Mouse (Mus musculus) embryonic fibroblast, embryonic 13.5 days (primary cell): ENCODE measurements around the gene Tmem45a2. TPM values are rescaled to one million over a fixed set of nuclear protein-coding genes. Genes with fewer than 3 reads are reported as not detected.
"Not testable (repeated sequence)": the region's sequence is repeated elsewhere in the genome, so short reads cannot be mapped to it uniquely, and the experiment has no call there.

Experiments used
- H3K27ac ChIP-seq: 2 replicates; pipeline ENCODE4 v1.5.1; 2012; ENCODE audit warnings: low read length, control low read depth, inconsistent platforms; ENCODE audit not compliant: insufficient read depth
- H3K4me1 ChIP-seq: 2 replicates; pipeline ENCODE4 v1.6.1; 2011; ENCODE audit warnings: low read length; ENCODE audit not compliant: control insufficient read depth, insufficient read depth
- H3K4me3 ChIP-seq: 2 replicates; pipeline ENCODE4 v1.5.1; 2011; ENCODE audit warnings: mild to moderate bottlenecking, control low read depth, low read length; ENCODE audit not compliant: insufficient read depth
- CTCF ChIP-seq: IDR thresholded peaks from 2 replicates; pipeline ENCODE4 v1.5.1; 2011; ENCODE audit warnings: mild to moderate bottlenecking, control low read depth, low read length, moderate library complexity, borderline replicate concordance; ENCODE audit not compliant: insufficient read depth
- POLR2A ChIP-seq: IDR thresholded peaks from 2 replicates; pipeline ENCODE4 v1.6.1; 2011; ENCODE audit warnings: low read depth, mild to moderate bottlenecking, control low read depth, low read length, moderate library complexity
- polyA plus RNA-seq: library from polyadenylated mRNA; stranded (reverse); fragments of >200 nt; gene quantifications from 2 replicates; pipeline ENCODE4 v1.2.4, GENCODE M21; 2011; ENCODE audit warnings: low read depth; ENCODE audit not compliant: missing spikeins, insufficient read length

Gene Tmem45a2
- polyA plus RNA-seq, 1 experiment = not detected

- H3K27ac ChIP-seq = no peak overlapping the region
- H3K4me1 ChIP-seq = no peaks in the 10 kb centered on the region
- H3K4me3 ChIP-seq = no peak overlapping the region
- TF ChIP-seq POLR2A (no peak), CTCF (no peak)
Observed at GRCm38 (mm10) chr16:57079577-57079976, 8.4 kb upstream of the Tmem45a2 start.

- Histone ChIP-seq H3K4me1 (no peaks in the 10 kb centered on the region), H3K27ac (no peak overlapping the region), H3K4me3 (no peak overlapping the region)
- TF ChIP-seq CTCF = no peak
- no peak for TF ChIP-seq POLR2A
Observed at GRCm38 (mm10) chr16:57075986-57076385, 4.8 kb upstream of the Tmem45a2 start.

- Histone ChIP-seq H3K27ac (no peak overlapping the region), H3K4me1 (no peaks in the 10 kb centered on the region), H3K4me3 (no peak overlapping the region)
- TF ChIP-seq POLR2A = no peak
- TF ChIP-seq CTCF = no peak
Observed at GRCm38 (mm10) chr16:57062045-57062444, 9.1 kb downstream of the Tmem45a2 start.

GRCm38 (mm10) chr16:57056995-57057394 is 14.2 kb downstream of the Tmem45a2 start:
- Histone ChIP-seq H3K27ac (no peak overlapping the region), H3K4me3 (no peak overlapping the region), H3K4me1 (no peaks in the 10 kb centered on the region)
- no peak for TF ChIP-seq POLR2A
- TF ChIP-seq CTCF = no peak

- Histone ChIP-seq H3K4me3 (no peak overlapping the region), H3K4me1 (no peaks in the 10 kb centered on the region), H3K27ac (no peak overlapping the region)
- TF ChIP-seq CTCF = no peak
- TF ChIP-seq POLR2A = no peak
Observed at GRCm38 (mm10) chr16:57049974-57050373, 21.2 kb downstream of the Tmem45a2 start.

- Histone ChIP-seq H3K27ac (no peak overlapping the region), H3K4me1 (no peaks in the 10 kb centered on the region), H3K4me3 (no peak overlapping the region)
- TF ChIP-seq POLR2A (no peak), CTCF (no peak)
Observed at GRCm38 (mm10) chr16:57038600-57038999, 32.6 kb downstream of the Tmem45a2 start.

- Histone ChIP-seq H3K4me1 (no peaks in the 10 kb centered on the region), H3K4me3 (no peak overlapping the region), H3K27ac (no peak overlapping the region)
- no peak for TF ChIP-seq CTCF
- TF ChIP-seq POLR2A = no peak
Observed at GRCm38 (mm10) chr16:57030150-57030885, 40.9 kb downstream of the Tmem45a2 start.

- H3K27ac ChIP-seq, H3K4me3 ChIP-seq, H3K4me1 ChIP-seq: not testable (repeated sequence)
Observed at GRCm38 (mm10) chr16:56998283-56998682, 72.9 kb downstream of the Tmem45a2 start.

Other genes starting within 250 kb of the Tmem45a2 start
- 101 and 125 TPM in 2 replicates for gene Tmem45a, start 185.2 kb downstream of the Tmem45a2 start, polyA plus RNA-seq
- not detected in 2 replicates for gene Lnp1, start 143.3 kb downstream of the Tmem45a2 start, polyA plus RNA-seq
- 66.0 and 72.8 TPM in 2 replicates for gene Tomm70a, start 50.3 kb upstream of the Tmem45a2 start, polyA plus RNA-seq
- 70.7 and 91.4 TPM in 2 replicates for gene Nit2, start 96.0 kb upstream of the Tmem45a2 start, polyA plus RNA-seq
- gene Tbc1d23, start 160.1 kb upstream of the Tmem45a2 start, polyA plus RNA-seq = 47.6 and 52.5 TPM in 2 replicates
- gene Tmem30c, start 221.5 kb upstream of the Tmem45a2 start, polyA plus RNA-seq = 0.13 and 0.19 TPM in 2 replicates